Mouse (Mus musculus): ENCODE data around the gene Olfr54.
"Not testable (repeated sequence)": the region's sequence is repeated elsewhere in the genome, so short reads cannot be mapped to it uniquely, and the experiment has no call there.

Gene Olfr54

DNA sequence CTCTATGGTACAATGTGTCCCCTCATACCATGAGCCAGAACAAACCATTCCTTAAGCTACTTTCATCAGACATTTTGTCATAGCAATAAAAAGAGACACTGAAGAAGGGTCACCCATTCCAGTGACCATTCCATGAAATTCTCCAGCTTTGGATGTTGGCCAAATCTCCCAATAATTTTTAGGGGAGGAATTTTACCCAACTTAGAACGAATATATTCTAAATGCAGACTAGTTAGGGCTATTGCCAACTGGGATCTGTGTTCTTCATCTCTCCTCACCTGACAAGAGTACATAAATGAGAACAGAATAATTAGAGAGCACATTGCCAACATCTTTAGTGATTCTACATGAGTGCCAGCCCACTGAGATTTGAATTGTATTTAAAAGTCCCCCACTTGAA, at the start of gene Olfr54:
Gene Olfr54 (plus strand): TSS at position 301 of the 400 bp plus-strand sequence.
- DNase-seq (ENCODE audit: low spot score in 2 of 2), result no peak

- no peak for DNase-seq (ENCODE audit: low spot score in 2 of 2)
Observed at GRCm38 (mm10) chr11:50964886-50965285, 49.1 kb upstream of the Olfr54 start.

GRCm38 (mm10) chr11:50966230-50966629, 47.8 kb upstream of the Olfr54 start, which contains the start of gene Olfr1378:
TSS of gene Olfr1378 (plus strand) at chr11:50966530.
- DNase-seq (ENCODE audit: low spot score in 2 of 2), result no peak

- DNase-seq (ENCODE audit: low spot score in 2 of 2), result no peak
Observed at GRCm38 (mm10) chr11:50977216-50977615, 36.8 kb upstream of the Olfr54 start.

DNA sequence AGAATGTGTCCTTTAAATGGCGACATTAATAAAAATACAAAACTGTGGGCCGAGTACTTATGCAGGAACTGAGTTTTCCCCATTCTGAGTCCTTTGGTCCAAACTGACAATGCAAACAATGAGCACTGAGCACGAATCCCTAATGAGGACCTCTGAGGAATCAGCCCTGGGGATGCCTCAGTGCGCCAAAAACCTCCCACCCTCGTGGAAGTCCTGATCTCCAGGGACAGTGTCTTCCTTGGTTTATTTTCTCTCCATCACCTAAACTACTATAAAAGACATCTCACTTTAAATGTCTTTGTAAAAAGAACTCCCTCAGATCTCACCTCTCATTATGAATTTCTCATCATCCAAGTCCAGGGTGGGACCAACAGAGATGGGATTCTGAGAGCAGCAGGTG, 32.4 kb upstream of the Olfr54 start, which contains the start of gene Olfr1377:
Gene Olfr1377 (plus strand): TSS at position 301 of the 400 bp plus-strand sequence.
- no peak for DNase-seq (ENCODE audit: low spot score in 2 of 2)

DNA sequence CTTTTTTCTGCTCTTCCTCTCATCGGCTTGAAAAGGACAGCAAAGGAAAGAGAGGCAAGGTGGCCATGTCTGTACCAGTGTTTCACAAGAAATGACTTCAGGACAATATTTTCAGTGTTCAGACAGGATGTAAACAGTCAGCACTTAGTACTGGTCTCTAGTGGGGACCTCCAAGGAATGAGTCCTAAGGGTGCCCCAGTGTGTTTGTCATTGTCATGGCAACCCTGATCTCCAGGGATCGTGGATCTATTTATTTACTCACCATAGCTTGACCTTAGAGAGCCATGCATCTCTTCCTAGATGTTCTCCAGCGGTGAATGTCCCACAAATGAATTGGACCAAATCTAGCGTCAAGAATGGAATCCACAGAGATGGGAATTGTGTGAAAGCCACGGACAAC, 10.7 kb upstream of the Olfr54 start, which contains the start of gene Olfr51:
Gene Olfr51 (plus strand): TSS at position 301 of the 400 bp plus-strand sequence.
- no peak for DNase-seq (ENCODE audit: low spot score in 2 of 2)

DNA sequence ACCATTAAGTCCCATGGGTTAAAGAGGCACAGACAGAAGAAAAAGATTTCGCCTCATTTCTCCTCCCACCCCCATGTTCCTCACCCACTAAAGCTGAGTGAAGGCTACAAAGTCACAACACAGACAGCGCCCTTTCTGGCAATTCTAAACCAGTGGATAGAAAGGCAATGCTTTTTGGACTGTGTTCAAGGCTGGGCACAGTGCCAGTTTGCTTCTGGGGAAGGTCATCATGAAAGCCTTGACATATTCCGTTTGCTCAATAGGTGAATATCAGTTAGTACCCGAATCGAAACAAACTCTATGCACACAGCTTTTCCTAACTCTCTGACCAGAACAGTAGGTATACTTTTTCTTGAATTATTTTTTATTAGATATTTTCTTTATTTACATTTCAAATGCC, 2.2 kb upstream of the Olfr54 start:
- peak; percentile 33 to 67 for DNase-seq (ENCODE audit: low spot score in 2 of 2)

DNA sequence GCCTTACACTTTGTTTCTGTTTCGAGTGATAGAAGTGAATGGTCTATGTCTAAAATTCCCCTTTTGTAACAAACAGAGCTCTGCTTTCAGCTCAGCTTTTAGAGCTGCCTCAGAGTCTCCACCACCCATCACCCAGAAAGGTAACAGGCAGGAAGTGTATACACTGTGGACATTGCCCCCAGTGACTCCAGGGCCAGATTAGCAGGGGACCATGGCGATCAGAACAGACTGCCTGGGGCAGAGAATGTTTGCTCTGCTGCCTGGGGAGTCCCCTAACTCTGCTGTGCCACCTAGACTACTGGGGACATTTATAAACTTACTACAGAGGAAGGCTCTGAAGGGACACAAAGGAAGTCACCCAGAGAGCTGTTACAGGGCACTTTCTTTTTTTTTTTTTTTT, 2.3 kb downstream of the Olfr54 start:
- DNase-seq (ENCODE audit: low spot score in 2 of 2), result no peak

GRCm38 (mm10) chr11:51026811-51027210, 12.8 kb downstream of the Olfr54 start:
- not testable (repeated sequence) for DNase-seq (ENCODE audit: low spot score in 2 of 2)

DNA sequence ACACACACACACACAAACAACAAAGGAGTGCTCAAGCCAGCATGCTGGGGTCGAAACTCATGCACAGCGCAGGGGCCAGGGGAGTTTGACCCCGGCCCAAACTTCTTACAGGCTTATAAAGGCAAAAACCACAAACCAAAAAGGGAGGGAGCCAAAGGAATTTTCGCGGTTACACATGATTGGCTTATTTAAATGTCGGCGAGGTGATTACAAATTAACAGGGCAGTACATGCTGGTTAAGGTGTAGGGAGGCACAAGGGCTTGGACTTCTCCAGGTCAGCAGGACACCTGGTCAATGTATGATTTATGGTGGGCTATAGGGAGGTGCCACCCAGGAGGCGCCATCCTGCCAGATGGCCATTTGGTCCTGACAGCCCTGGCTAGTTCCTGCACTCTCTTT, 15.3 kb downstream of the Olfr54 start:
- not testable (repeated sequence) for DNase-seq (ENCODE audit: low spot score in 2 of 2)

DNA sequence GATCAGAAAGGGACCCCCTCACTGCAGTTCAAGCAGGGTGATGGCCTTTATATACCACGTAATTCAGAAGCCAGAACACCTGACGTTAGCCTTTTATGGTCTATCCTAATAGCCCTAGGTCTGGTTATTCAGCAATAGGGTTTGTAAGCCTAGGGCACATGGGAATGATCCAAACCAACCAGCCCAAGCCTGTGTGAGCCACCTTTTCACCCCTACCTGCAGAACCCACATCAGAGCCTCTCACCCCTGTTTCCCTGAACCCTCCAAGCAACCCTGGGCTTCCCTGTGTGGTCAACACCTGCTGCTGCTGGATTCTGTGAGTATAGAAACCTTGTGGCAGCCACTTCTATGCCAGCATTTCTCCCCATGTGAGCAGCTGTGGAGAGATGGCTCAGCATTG, 16.2 kb downstream of the Olfr54 start:
- no peak for DNase-seq (ENCODE audit: low spot score in 2 of 2)

DNA sequence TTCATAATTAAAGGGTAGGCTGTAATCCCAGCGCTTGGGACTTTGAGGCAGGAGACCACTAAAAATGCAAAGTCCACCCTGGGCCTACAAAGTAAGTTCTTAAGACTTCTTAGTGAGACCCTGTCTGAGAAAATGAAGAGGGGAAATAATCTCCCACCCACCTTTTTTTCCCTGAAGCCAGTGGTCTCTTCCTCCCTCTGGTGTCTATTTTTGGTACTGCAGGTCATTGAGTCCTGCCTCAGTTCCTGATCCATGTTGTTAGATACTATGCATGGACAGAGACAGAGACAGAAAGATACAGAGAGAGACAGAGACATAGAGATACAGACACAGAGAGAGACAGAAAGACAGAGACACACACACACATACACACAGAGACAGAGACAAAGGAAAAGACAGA, 18.8 kb downstream of the Olfr54 start:
- no peak for DNase-seq (ENCODE audit: low spot score in 2 of 2)

DNA sequence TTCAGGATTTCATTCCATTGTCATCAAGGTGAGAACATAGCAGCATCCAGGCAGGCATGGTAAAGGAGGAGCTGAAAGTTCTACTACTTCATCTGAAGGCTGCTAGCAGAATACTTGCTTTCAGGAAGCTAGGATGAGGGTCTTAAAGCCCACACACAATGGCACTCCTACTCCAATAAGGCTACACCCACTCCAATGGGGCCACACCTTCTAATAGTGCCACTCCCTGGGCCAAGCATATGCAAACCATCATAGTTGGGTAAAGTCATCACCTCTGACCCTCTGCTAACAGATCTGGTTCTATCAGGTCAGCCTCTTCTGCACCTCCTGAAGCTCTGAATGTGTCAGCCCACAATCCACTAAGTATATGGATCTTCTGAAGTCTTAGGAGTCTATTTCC, 20.1 kb downstream of the Olfr54 start:
- not testable (repeated sequence) for DNase-seq (ENCODE audit: low spot score in 2 of 2)

DNA sequence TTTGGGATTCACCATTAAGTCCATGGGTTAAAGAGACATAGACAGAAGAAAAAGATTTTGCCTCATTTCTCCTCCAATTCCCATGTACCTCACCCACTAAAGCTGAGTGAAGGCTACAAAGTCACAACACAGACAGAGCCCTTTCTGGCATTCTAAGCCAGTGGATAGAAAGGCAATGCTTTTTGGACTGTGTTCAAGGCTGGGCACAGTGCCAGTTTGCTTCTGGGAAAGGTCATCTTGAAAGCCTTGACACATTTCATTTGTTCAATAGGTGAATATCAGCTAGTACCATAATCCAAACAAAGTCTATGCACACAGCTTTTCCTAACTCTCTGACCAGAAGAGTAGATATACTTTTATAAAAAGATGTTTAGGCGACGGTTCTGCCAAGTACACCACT, 21.9 kb downstream of the Olfr54 start:
- no peak for DNase-seq (ENCODE audit: low spot score in 2 of 2)

DNA sequence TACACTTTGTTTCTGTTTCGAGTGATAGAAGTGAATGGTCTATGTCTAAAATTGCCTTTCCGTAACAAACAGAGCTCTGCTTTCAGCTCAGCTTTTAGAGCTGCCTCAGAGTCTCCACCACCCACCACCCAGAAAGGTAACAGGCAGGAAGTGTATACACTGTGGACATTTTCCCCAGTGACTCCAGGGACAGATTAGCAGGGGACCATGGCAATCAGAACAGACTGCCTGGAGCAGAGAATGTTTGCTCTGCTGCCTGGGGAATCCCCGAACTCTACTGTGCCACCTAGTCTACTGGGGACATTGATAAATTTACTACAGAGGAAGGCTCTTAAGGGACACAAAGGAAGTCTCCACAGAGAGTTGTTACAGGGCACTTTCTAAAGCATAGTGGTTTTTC, 30.7 kb downstream of the Olfr54 start:
- DNase-seq (ENCODE audit: low spot score in 2 of 2), result not testable (repeated sequence)

GRCm38 (mm10) chr11:51047809-51048208, 33.8 kb downstream of the Olfr54 start, which contains the start of gene Olfr1375:
TSS of gene Olfr1375 (plus strand) at chr11:51048109.
- not testable (repeated sequence) for DNase-seq (ENCODE audit: low spot score in 2 of 2)

GRCm38 (mm10) chr11:51051678-51052077, 37.6 kb downstream of the Olfr54 start:
- DNase-seq (ENCODE audit: low spot score in 2 of 2), result no peak

GRCm38 (mm10) chr11:51053230-51053629, 39.2 kb downstream of the Olfr54 start:
- DNase-seq (ENCODE audit: low spot score in 2 of 2), result no peak

- peak in 1 of 2 experiments; percentile 50 for DNase-seq (ENCODE audit: low spot score in 2 of 2)
Observed at GRCm38 (mm10) chr11:51059151-51059571, 45.1 kb downstream of the Olfr54 start, which contains the start of gene Zfp354a. TSS of gene Zfp354a (plus strand) at chr11:51059257.

GRCm38 (mm10) chr11:51059640-51060039, 45.6 kb downstream of the Olfr54 start:
- DNase-seq (ENCODE audit: low spot score in 2 of 2), result no peak

DNA sequence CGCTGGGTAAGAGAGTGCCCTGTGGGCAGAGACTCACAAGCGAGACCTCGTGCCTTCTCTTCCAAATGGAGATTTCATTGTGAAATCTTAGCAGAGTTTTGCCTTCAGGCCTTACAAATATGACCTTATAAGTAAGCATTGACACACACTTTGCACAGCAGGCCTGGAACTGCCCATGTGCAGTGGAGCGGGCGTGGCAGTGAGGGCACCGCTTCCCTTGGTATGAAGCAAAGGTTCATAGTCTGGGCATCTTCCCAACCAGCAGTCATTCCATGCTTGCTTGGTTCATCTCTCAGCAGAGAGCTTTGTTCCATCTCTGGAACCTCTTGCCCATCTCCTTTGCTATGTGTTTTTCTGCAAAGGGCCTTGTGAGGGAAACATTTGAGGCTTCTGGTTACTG, 46.9 kb downstream of the Olfr54 start:
- DNase-seq (ENCODE audit: low spot score in 2 of 2), result no peak

DNA sequence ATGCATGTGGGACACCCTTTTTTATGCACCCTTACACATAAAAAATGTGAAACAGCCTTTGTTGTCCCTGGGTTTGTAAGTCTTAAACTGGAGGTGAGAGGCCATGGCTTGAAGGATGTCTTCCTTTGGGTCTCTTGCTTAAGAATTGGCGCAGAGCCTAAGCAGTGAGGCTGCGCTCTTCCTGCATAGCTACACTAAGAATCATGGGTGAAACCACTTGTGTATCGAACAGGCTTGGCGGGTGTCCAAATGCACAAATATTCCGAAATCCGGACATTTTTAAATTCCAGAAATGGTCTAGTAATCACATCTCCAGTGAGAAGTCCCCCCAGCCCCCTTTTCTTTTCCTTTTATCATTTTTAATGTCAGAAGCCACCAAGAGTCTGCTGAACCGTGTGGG, 49.2 kb downstream of the Olfr54 start:
- DNase-seq (ENCODE audit: low spot score in 2 of 2), result no peak

GRCm38 (mm10) chr11:51063841-51064240, 49.8 kb downstream of the Olfr54 start:
- DNase-seq (ENCODE audit: low spot score in 2 of 2), result no peak
